Mouse (Mus musculus) limb, embryonic 14.5 days (tissue): Measurements from ENCODE around the gene Esyt2. TPM values are rescaled to one million over a fixed set of nuclear protein-coding genes. Genes with fewer than 3 reads are reported as not detected.

ENCODE experiments used
- ATAC-seq: fragments of 200-750 bp; cut with Nextera tagmentation; 2 replicates; pipeline ENCODE4 v1.8.0; 2017; ENCODE audit warnings: low read depth, moderate number of reproducible peaks, moderate TSS enrichment; ENCODE audit not compliant: low FRiP score
- DNase-seq: peaks from one replicate; pipeline ENCODE4 v3.0.0-alpha.2; 2015; ENCODE audit warnings: low spot score
- H3K27ac ChIP-seq: fragments of 300-500 bp; sonication (generic); replicated peaks from 2 replicates; pipeline ENCODE4 v1.5.1; 2014; ENCODE audit warnings: low read depth, mild to moderate bottlenecking, low read length, moderate library complexity, mixed read lengths
- H3K27me3 ChIP-seq: fragments of 300-500 bp; sonication (generic); 2 replicates; pipeline ENCODE4 v1.6.1; 2014; ENCODE audit warnings: low read length, mixed read lengths; ENCODE audit not compliant: control insufficient read depth, insufficient read depth
- H3K36me3 ChIP-seq: fragments of 300-500 bp; sonication (generic); 2 replicates; pipeline ENCODE4 v1.6.1; 2014; ENCODE audit warnings: mild to moderate bottlenecking, low read length, moderate library complexity, mixed read lengths; ENCODE audit not compliant: control insufficient read depth, insufficient read depth
- H3K4me1 ChIP-seq: fragments of 300-500 bp; sonication (generic); 2 replicates; pipeline ENCODE4 v1.6.1; 2014; ENCODE audit warnings: antibody characterized with exemption, low read length, mixed read lengths; ENCODE audit not compliant: control insufficient read depth, insufficient read depth
- H3K4me2 ChIP-seq: fragments of 300-500 bp; sonication (generic); replicated peaks from 2 replicates; pipeline ENCODE4 v1.6.1; 2014; ENCODE audit warnings: low read depth, mild to moderate bottlenecking, low read length, moderate library complexity; ENCODE audit not compliant: severe bottlenecking
- H3K4me3 ChIP-seq: fragments of 300-500 bp; sonication (generic); replicated peaks from 2 replicates; pipeline ENCODE4 v1.5.1; 2014; ENCODE audit warnings: low read length
- H3K9ac ChIP-seq: fragments of 300-500 bp; sonication (generic); 2 replicates; pipeline ENCODE4 v1.6.1; 2014; ENCODE audit warnings: mild to moderate bottlenecking, low read depth, low read length, moderate library complexity; ENCODE audit not compliant: severe bottlenecking
- H3K9me3 ChIP-seq: fragments of 300-500 bp; sonication (generic); 2 replicates; pipeline ENCODE4 v1.6.1; 2016; ENCODE audit warnings: low read length; ENCODE audit not compliant: control insufficient read depth
- POLR2A ChIP-seq: fragments of 200-500 bp; IDR thresholded peaks from 2 replicates; pipeline ENCODE4 v1.8.0; 2012; ENCODE audit warnings: inconsistent platforms, mild to moderate bottlenecking, moderate library complexity, borderline replicate concordance; ENCODE audit not compliant: insufficient read depth, insufficient read length; ENCODE audit errors: extremely low read depth
- WGBS: fragments of 180-500 bp; shearing (Covaris S2); extraction: QIAGEN DNeasy Blood & Tissue Kit; methylation state at CpG from one replicate; pipeline ENCODE4 v1.1.7; 2014; 5-methylcytosine and 5-hydroxymethylcytosine counted together
- polyA plus RNA-seq, 2 experiments: library from polyadenylated mRNA; depleted of rRNA in 1 of 2; stranded (reverse) in 1 of 2; unstranded in 1 of 2; fragments of >200 nt; fragmentation: Nextera tagmentation in 1 of 2; extraction: Ambion mirVana in 1 of 2; gene quantifications; 2 replicates each; pipeline versions ENCODE4 v1.2.1 to v1.2.3; 2012 to 2014

The Esyt2 gene
- polyA plus RNA-seq (2012; rRNA removed) (13.7 and 15.9 TPM in 2 replicates), polyA plus RNA-seq (2014; fragmentation: Nextera tagmentation; extraction: Ambion mirVana) (29.7 and 30.3 TPM in 2 replicates)

- peak; percentile 96 for TF ChIP-seq POLR2A
- peak within 1 kb of the TSS; percentile 97 for H3K27ac ChIP-seq
- peak within 1 kb of the TSS; percentile 92 for H3K9ac ChIP-seq
- no peaks in the 10 kb centered on the region for H3K36me3 ChIP-seq
- H3K27me3 ChIP-seq: no peaks in the 10 kb centered on the region
- H3K4me3 ChIP-seq: peak within 1 kb of the TSS; percentile 96
- peak; percentile 99 for DNase-seq
- H3K9me3 ChIP-seq: no peaks in the 10 kb centered on the region
- WGBS: 0% methylated on average over 45 of the region's 68 CpGs
- 0 out of 2 replicates have a peak, but pooled peaks cover 3% of the 10 kb centered on the region for H3K4me1 ChIP-seq
- peak; percentile 96 for ATAC-seq
- H3K4me2 ChIP-seq: peak within 1 kb of the TSS; percentile 82
Measured at GRCm38 (mm10) chr12:116280653-116281364, at the start of gene Esyt2. Gene Esyt2 (plus strand): TSS chr12:116281196.

- TF ChIP-seq POLR2A: no peak
- 64% methylated on average over 12 of the region's 12 CpGs for WGBS
Measured at GRCm38 (mm10) chr12:116231612-116232011, 49.4 kb upstream of the Esyt2 start.

GRCm38 (mm10) chr12:116232061-116232460, 48.9 kb upstream of the Esyt2 start:
- H3K4me1 ChIP-seq: no peaks in the 10 kb centered on the region; the same call in 1 of the 2 replicates
- no peak for ATAC-seq
- H3K4me3 ChIP-seq: no peak overlapping the region
- DNase-seq: no peak
- no peak overlapping the region for H3K27ac ChIP-seq
- TF ChIP-seq POLR2A: no peak
- H3K27me3 ChIP-seq: no peaks in the 10 kb centered on the region
- no peaks in the 10 kb centered on the region for H3K9me3 ChIP-seq
- peaks cover 12% of the 10 kb centered on the region; the same call in 1 of the 2 replicates for H3K36me3 ChIP-seq
- no peak overlapping the region for H3K9ac ChIP-seq
- 81% methylated on average over 1 of the region's 1 CpGs for WGBS
- H3K4me2 ChIP-seq: no peak overlapping the region

More at GRCm38 (mm10) chr12:116231612-116232011, 49.4 kb upstream of the Esyt2 start:
- no peaks in the 10 kb centered on the region; the same call in 1 of the 2 replicates for H3K4me1 ChIP-seq
- no peak for DNase-seq
- no peak overlapping the region for H3K4me3 ChIP-seq
- no peak for ATAC-seq
- H3K9me3 ChIP-seq: no peaks in the 10 kb centered on the region
- H3K9ac ChIP-seq: no peak overlapping the region
- H3K4me2 ChIP-seq: no peak overlapping the region
- H3K27ac ChIP-seq: no peak overlapping the region
- peaks cover 12% of the 10 kb centered on the region; the same call in 1 of the 2 replicates for H3K36me3 ChIP-seq
- H3K27me3 ChIP-seq: no peaks in the 10 kb centered on the region

- 77% methylated on average over 4 of the region's 4 CpGs for WGBS
- H3K4me3 ChIP-seq: no peak overlapping the region
- H3K4me2 ChIP-seq: no peak overlapping the region
- H3K36me3 ChIP-seq: peaks cover 7% of the 10 kb centered on the region
- H3K27ac ChIP-seq: no peak overlapping the region
- no peaks in the 10 kb centered on the region for H3K9me3 ChIP-seq
- no peaks in the 10 kb centered on the region; the same call in 1 of the 2 replicates for H3K4me1 ChIP-seq
- no peaks in the 10 kb centered on the region for H3K27me3 ChIP-seq
- DNase-seq: no peak
- TF ChIP-seq POLR2A: no peak
- no peak overlapping the region for H3K9ac ChIP-seq
- ATAC-seq: no peak
Measured at GRCm38 (mm10) chr12:116235356-116235755, 45.6 kb upstream of the Esyt2 start.

DNA sequence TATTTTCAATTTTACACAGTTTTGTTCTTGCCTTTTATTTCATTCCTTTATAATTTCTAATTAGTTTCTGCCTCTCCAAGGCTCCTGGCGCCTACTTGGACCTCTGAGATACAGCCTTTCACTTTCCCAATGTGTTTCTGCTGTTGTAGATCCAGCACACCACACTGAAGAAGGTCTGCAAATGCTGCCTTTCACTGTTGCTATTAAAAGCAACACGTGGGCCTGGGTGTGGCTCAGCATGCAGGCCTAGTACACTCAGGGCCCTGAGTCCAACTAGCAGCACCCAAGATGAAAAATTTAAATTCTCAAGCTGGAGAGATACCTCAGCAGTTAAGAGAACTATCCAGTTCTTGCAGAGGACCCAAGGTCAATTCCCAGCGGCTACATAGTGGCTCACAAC, 44.3 kb upstream of the Esyt2 start:
- H3K9me3 ChIP-seq: no peaks in the 10 kb centered on the region
- H3K4me3 ChIP-seq: no peak overlapping the region
- H3K27ac ChIP-seq: no peak overlapping the region
- DNase-seq (no peak), ATAC-seq (no peak)
- H3K9ac ChIP-seq: no peak overlapping the region
- peaks cover 12% of the 10 kb centered on the region for H3K36me3 ChIP-seq
- no peaks in the 10 kb centered on the region for H3K27me3 ChIP-seq
- TF ChIP-seq POLR2A: no peak
- H3K4me2 ChIP-seq: no peak overlapping the region
- no peaks in the 10 kb centered on the region; the same call in 1 of the 2 replicates for H3K4me1 ChIP-seq
- 78% methylated on average over 3 of the region's 3 CpGs for WGBS
